Mouse (Mus musculus) central nervous system, embryonic 14 days (tissue): ENCODE data around the gene Fam193a. TPM values are rescaled to one million over a fixed set of nuclear protein-coding genes. Genes with fewer than 3 reads are reported as not detected.

Source experiments
- polyA plus RNA-seq: library from polyadenylated mRNA; depleted of rRNA; stranded (reverse); fragments of >200 nt; gene quantifications from 2 replicates; pipeline ENCODE4 v1.2.3, GENCODE M21; 2012; rRNA removed

Gene Fam193a
- polyA plus RNA-seq, result 67.7 and 71.5 TPM in 2 replicates

DNA sequence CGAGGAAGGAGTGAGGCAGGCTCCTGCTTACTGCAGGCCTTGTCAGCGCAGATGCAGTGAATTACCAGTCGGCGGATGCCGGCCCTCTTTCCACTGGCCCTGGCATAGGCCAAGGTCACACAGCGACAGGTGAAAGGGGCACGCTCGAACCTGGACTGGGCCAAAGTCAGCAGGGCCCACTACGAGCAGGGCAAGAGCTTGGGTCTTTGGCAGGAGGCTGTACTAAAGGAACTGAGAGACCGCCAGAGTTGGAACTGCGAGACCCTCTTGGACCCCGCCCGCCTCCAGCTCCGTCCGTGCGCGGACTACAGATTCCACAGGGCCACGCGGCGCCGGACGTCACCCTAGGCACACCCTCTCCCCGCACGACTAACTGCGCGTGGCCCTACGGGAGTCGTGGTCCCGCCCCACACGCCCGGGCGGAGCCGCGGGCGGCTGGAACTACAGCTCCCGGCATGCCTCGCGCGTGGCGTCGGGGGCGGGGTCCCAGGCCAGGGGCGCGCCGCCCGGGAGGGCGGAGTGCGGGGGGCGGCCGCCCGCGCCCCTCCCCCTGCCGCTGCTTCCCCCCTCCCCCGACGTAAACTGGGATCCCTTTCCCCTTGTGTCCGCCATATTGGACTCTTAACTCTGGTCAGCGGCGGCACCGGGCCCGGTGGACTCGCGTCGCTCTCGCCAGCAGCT lies at the start of gene Fam193a:
Gene Fam193a, plus strand, starts transcription at position 593 of the 681 bp plus-strand sequence.

DNA sequence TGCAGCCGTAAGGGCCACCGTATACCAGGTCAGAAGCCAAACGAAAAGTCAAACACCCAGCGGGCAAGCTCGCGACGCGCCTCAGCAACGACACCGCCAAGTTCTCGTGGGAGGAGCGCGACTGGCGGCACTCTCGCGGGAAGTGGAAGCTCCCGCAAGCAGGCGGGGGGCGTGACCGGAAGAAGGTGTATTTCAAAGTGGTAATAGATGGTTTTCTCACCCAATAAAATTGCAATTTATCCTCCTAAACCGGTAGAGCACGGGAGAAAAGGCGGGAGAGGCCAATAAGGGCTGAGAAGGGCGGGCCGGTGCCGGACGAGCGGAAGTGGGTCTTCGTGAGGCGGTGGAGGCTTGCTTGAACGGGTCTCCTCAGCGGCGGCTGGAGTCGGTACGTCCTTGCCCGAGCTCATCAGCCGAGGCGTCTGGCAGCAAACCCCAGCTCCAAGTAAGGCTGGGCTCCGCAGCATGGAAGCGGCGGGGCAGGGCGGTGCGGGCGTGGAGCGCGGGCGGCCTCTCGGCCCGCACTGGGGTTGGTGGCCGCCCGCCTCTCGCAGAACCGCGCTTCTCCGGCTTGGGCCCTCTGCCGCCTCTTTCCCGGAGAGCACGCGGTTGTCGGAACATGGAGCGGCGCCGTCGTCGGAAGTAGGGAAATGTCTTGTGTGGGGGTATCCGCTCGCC lies 33.5 kb upstream of the Fam193a start, which contains the start of gene Rnf4:
Gene Rnf4, plus strand, starts transcription at position 193 of the 678 bp plus-strand sequence.

DNA sequence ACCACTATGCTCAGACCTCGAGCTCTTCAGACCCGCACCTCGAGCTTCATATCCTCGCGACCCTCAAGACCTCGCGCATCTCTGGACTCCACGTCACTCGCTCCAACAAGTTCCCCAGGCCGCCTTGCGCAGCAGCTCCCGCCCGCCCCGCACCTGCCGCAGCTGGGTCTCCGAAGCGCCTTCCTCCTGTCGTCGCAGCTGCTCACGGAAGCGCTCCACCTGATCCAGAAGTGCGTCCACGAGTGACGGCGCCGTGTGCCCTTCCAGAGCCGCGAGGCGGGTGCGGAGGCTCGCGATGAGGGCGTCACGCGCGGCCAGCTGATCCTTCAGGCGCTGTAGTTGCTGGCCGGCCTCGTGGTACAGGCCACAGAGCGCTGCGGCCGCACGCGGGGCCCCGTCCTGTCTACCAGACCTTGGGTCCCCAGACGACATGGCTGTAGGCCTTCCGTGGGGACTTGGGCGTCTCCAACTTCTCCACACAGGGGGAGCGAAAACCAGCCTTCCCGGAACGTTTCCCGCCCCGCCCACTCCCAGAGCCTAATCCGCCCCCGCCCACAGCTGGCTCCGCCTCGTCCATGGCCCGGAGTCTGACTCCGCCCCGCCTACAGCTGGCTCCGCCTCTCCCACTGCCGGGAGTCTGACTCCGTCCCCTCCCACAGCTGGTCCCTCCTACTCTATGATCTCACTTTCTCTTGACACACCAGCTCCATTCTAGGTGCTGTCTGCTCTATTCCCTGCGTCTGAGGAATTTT lies 143.9 kb downstream of the Fam193a start, which contains the start of gene Tnip2:
Gene Tnip2, minus strand, starts transcription at position 526 of the 752 bp plus-strand sequence.

GRCm38 (mm10) chr5:34525663-34526476 lies 156.1 kb downstream of the Fam193a start, which contains the start of gene Sh3bp2:
Gene Sh3bp2, plus strand, starts transcription at chr5:34525838.

Other genes starting within 250 kb of the Fam193a start
- 0.80 and 0.84 TPM in 2 replicates for gene Poln, start 200.5 kb upstream of the Fam193a start, polyA plus RNA-seq
- gene Haus3, start 200.4 kb upstream of the Fam193a start, polyA plus RNA-seq, result 7.7 and 8.1 TPM in 2 replicates
- 86.1 and 87.5 TPM in 2 replicates for gene Mxd4, start 182.2 kb upstream of the Fam193a start, polyA plus RNA-seq
- 6.0 and 6.1 TPM in 2 replicates for gene Zfyve28, start 81.5 kb upstream of the Fam193a start, polyA plus RNA-seq
- 0.08 and 0.10 TPM in 2 replicates for gene Cfap99, start 81.3 kb upstream of the Fam193a start, polyA plus RNA-seq
- 116 and 118 TPM in 2 replicates for gene Rnf4, start 33.6 kb upstream of the Fam193a start, polyA plus RNA-seq
- gene Tnip2, start 144.1 kb downstream of the Fam193a start, polyA plus RNA-seq, result 9.8 and 13.6 TPM in 2 replicates
- 39.0 and 42.5 TPM in 2 replicates for gene Sh3bp2, start 155.9 kb downstream of the Fam193a start, polyA plus RNA-seq
- 240 and 246 TPM in 2 replicates for gene Add1, start 203.7 kb downstream of the Fam193a start, polyA plus RNA-seq